Mouse (Mus musculus) testis, adult 2 months (tissue): ENCODE data around the gene Epha2.

Experiments
- CTCF ChIP-seq: fragments of 200-500 bp; IDR thresholded peaks from 2 replicates; pipeline ENCODE4 v1.5.1; 2012; ENCODE audit warnings: low read depth, mild to moderate bottlenecking, inconsistent platforms, low read length, moderate library complexity; ENCODE audit not compliant: control insufficient read depth, insufficient read depth, insufficient replicate concordance
- POLR2A ChIP-seq: fragments of 200-500 bp; IDR thresholded peaks from 2 replicates; pipeline ENCODE4 v1.6.1; 2012; ENCODE audit warnings: low read depth, mild to moderate bottlenecking, inconsistent platforms, low read length, moderate library complexity; ENCODE audit not compliant: control insufficient read depth

GRCm38 (mm10) chr4:141259413-141259812 is 41.6 kb upstream of the Epha2 start:
- TF ChIP-seq POLR2A (no peak), CTCF (no peak)
